Mouse (Mus musculus): Measurements from ENCODE around the gene Dab1. TPM values are rescaled to one million over a fixed set of nuclear protein-coding genes. Genes with fewer than 3 reads are reported as not detected.

Gene Dab1
- polyA plus RNA-seq, 1 experiment, result 10.4 TPM

- no peak for DNase-seq (ENCODE audit: low read depth, low spot score)
- 58% methylated on average over 6 of the region's 6 CpGs for WGBS
Measured at GRCm38 (mm10) chr4:104204047-104204446, 584.9 kb downstream of the Dab1 start.

- DNase-seq (ENCODE audit: low read depth, low spot score), result no peak
- 44% methylated on average over 5 of the region's 5 CpGs for WGBS
Measured at GRCm38 (mm10) chr4:104206639-104207038, 587.5 kb downstream of the Dab1 start.

- DNase-seq (ENCODE audit: low read depth, low spot score), result no peak
- WGBS, result 40% methylated on average over 2 of the region's 2 CpGs
Measured at GRCm38 (mm10) chr4:104209081-104209480, 589.9 kb downstream of the Dab1 start.

- 75% methylated on average over 1 of the region's 1 CpGs for WGBS
Measured at GRCm38 (mm10) chr4:104210796-104211195, 591.6 kb downstream of the Dab1 start.

GRCm38 (mm10) chr4:104211531-104212455, 592.6 kb downstream of the Dab1 start:
- WGBS, result 30% methylated on average over 9 of the region's 9 CpGs
- DNase-seq (ENCODE audit: low read depth, low spot score), result peak; percentile 3

More at GRCm38 (mm10) chr4:104210796-104211195, 591.6 kb downstream of the Dab1 start:
- DNase-seq (ENCODE audit: low read depth, low spot score), result no peak

- 78% methylated on average over 7 of the region's 7 CpGs for WGBS
- no peak for DNase-seq (ENCODE audit: low read depth, low spot score)
Measured at GRCm38 (mm10) chr4:104214724-104215123, 595.6 kb downstream of the Dab1 start.

GRCm38 (mm10) chr4:104217336-104217735, 598.2 kb downstream of the Dab1 start:
- DNase-seq (ENCODE audit: low read depth, low spot score), result no peak
- WGBS, result 84% methylated on average over 4 of the region's 4 CpGs

- peak; percentile 36 for DNase-seq (ENCODE audit: low read depth, low spot score)
Measured at GRCm38 (mm10) chr4:104218765-104219164, 599.6 kb downstream of the Dab1 start.

GRCm38 (mm10) chr4:104220099-104220498, 600.9 kb downstream of the Dab1 start:
- DNase-seq (ENCODE audit: low read depth, low spot score), result no peak
- WGBS, result 47% methylated on average over 3 of the region's 3 CpGs

More at GRCm38 (mm10) chr4:104218765-104219164, 599.6 kb downstream of the Dab1 start:
- 28% methylated on average over 6 of the region's 6 CpGs for WGBS

GRCm38 (mm10) chr4:104229296-104229695, 610.1 kb downstream of the Dab1 start:
- no peak for DNase-seq (ENCODE audit: low read depth, low spot score)
- 50% methylated on average over 3 of the region's 3 CpGs for WGBS

GRCm38 (mm10) chr4:104246506-104246905, 627.3 kb downstream of the Dab1 start:
- no peak for DNase-seq (ENCODE audit: low read depth, low spot score)
- WGBS, result 4% methylated on average over 1 of the region's 1 CpGs

- no peak for DNase-seq (ENCODE audit: low read depth, low spot score)
- 64% methylated on average over 6 of the region's 6 CpGs for WGBS
Measured at GRCm38 (mm10) chr4:104249462-104249861, 630.3 kb downstream of the Dab1 start.

- no peak for DNase-seq (ENCODE audit: low read depth, low spot score)
- 82% methylated on average over 8 of the region's 8 CpGs for WGBS
Measured at GRCm38 (mm10) chr4:104257776-104258175, 638.6 kb downstream of the Dab1 start.

- 79% methylated on average over 6 of the region's 6 CpGs for WGBS
- DNase-seq (ENCODE audit: low read depth, low spot score), result no peak
Measured at GRCm38 (mm10) chr4:104269422-104270172, 650.4 kb downstream of the Dab1 start.

GRCm38 (mm10) chr4:104270173-104270557, 651.0 kb downstream of the Dab1 start:
- WGBS, result 71% methylated on average over 5 of the region's 5 CpGs
- DNase-seq (ENCODE audit: low read depth, low spot score), result no peak

GRCm38 (mm10) chr4:104275260-104275659, 656.1 kb downstream of the Dab1 start:
- DNase-seq (ENCODE audit: low read depth, low spot score), result no peak
- WGBS, result 95% methylated on average over 1 of the region's 1 CpGs

GRCm38 (mm10) chr4:104276916-104277315, 657.8 kb downstream of the Dab1 start:
- 82% methylated on average over 7 of the region's 7 CpGs for WGBS
- no peak for DNase-seq (ENCODE audit: low read depth, low spot score)

GRCm38 (mm10) chr4:104281518-104281917, 662.4 kb downstream of the Dab1 start:
- 69% methylated on average over 3 of the region's 3 CpGs for WGBS
- no peak for DNase-seq (ENCODE audit: low read depth, low spot score)

- 25% methylated on average over 6 of the region's 6 CpGs for WGBS
- DNase-seq (ENCODE audit: low read depth, low spot score), result no peak
Measured at GRCm38 (mm10) chr4:104283906-104284305, 664.7 kb downstream of the Dab1 start.

- DNase-seq (ENCODE audit: low read depth, low spot score), result no peak
- WGBS, result 67% methylated on average over 3 of the region's 3 CpGs
Measured at GRCm38 (mm10) chr4:104288401-104288800, 669.2 kb downstream of the Dab1 start.
